Mouse (Mus musculus): ENCODE measurements around the gene Rpl36a. TPM values are rescaled to one million over a fixed set of nuclear protein-coding genes. Genes with fewer than 3 reads are reported as not detected.
"Not testable (repeated sequence)": the region's sequence is repeated elsewhere in the genome, so short reads cannot be mapped to it uniquely, and the experiment has no call there.

Gene Rpl36a
- 187 and 221 TPM in 2 replicates for polyA plus RNA-seq (2014; fragmentation: Nextera tagmentation; extraction: Ambion mirVana)

- 22% methylated on average over 45 of the region's 45 CpGs for WGBS
- Histone ChIP-seq H3K9ac (peak within 1 kb of the TSS; percentile 67), H3K27ac (peak within 1 kb of the TSS; percentile 84), H3K4me2 (replicated peaks) (peak within 1 kb of the TSS; percentile 65), H3K4me1 (replicated peaks; ENCODE audit: control insufficient read depth, insufficient read depth, low read length) (peaks cover 11% of the 10 kb centered on the region; the same call in 1 of the 2 replicates), H3K4me3 (replicated peaks; ENCODE audit: low read length) (peak within 1 kb of the TSS; percentile 49), H3K36me3 (replicated peaks; ENCODE audit: control insufficient read depth, insufficient read depth) (peaks cover 16% of the 10 kb centered on the region; the same call in 1 of the 2 replicates), H3K27me3 (ENCODE audit: control insufficient read depth, insufficient read depth, low read length) (0 out of 2 replicates have a peak, but pooled peaks cover 2% of the 10 kb centered on the region), H3K9me3 (ENCODE audit: control insufficient read depth, low read length) (no peaks in the 10 kb centered on the region)
- ATAC-seq (ENCODE audit: low FRiP score) (peak; percentile 98), DNase-seq (ENCODE audit: low spot score) (peak; percentile 87)
Observed at GRCm38 (mm10) chrX:134585103-134586002, at the start of gene Rpl36a. Rpl36a (plus strand) TSS chrX:134585654.

- H3K4me2 ChIP-seq (replicated peaks), result not testable (repeated sequence)
Observed at GRCm38 (mm10) chrX:134539795-134540194, 45.7 kb upstream of the Rpl36a start.

GRCm38 (mm10) chrX:134540414-134541135 is 44.9 kb upstream of the Rpl36a start:
- H3K4me1 ChIP-seq (replicated peaks; ENCODE audit: control insufficient read depth, insufficient read depth, low read length), result no peaks in the 10 kb centered on the region
- H3K9me3 ChIP-seq (ENCODE audit: control insufficient read depth, low read length), result no peaks in the 10 kb centered on the region
- H3K27ac ChIP-seq, result no peak overlapping the region
- no peaks in the 10 kb centered on the region for H3K27me3 ChIP-seq (ENCODE audit: control insufficient read depth, insufficient read depth, low read length)
- H3K36me3 ChIP-seq (replicated peaks; ENCODE audit: control insufficient read depth, insufficient read depth), result no peaks in the 10 kb centered on the region
- H3K9ac ChIP-seq, result peak overlapping the region; percentile 61
- peak overlapping the region; percentile 45 for H3K4me3 ChIP-seq (replicated peaks; ENCODE audit: low read length)
- peak overlapping the region; percentile 61 for H3K4me2 ChIP-seq (replicated peaks)
- 30% methylated on average over 12 of the region's 12 CpGs for WGBS
- ATAC-seq (ENCODE audit: low FRiP score), result no peak
- no peak for DNase-seq (ENCODE audit: low spot score)

More at GRCm38 (mm10) chrX:134539795-134540194, 45.7 kb upstream of the Rpl36a start:
- 92% methylated on average over 10 of the region's 10 CpGs for WGBS
- H3K36me3 ChIP-seq (replicated peaks; ENCODE audit: control insufficient read depth, insufficient read depth); H3K9me3 ChIP-seq (ENCODE audit: control insufficient read depth, low read length); DNase-seq (ENCODE audit: low spot score); H3K27me3 ChIP-seq (ENCODE audit: control insufficient read depth, insufficient read depth, low read length); H3K4me1 ChIP-seq (replicated peaks; ENCODE audit: control insufficient read depth, insufficient read depth, low read length); H3K27ac ChIP-seq; ATAC-seq (ENCODE audit: low FRiP score); H3K9ac ChIP-seq; H3K4me3 ChIP-seq (replicated peaks; ENCODE audit: low read length): not testable (repeated sequence)

- peak within 1 kb of the TSS; percentile 54; the same call in 1 of the 2 replicates for H3K27ac ChIP-seq
- no peaks in the 10 kb centered on the region for H3K27me3 ChIP-seq (ENCODE audit: control insufficient read depth, insufficient read depth, low read length)
- no peaks in the 10 kb centered on the region for H3K36me3 ChIP-seq (replicated peaks; ENCODE audit: control insufficient read depth, insufficient read depth)
- peak within 1 kb of the TSS; percentile 45 for H3K4me3 ChIP-seq (replicated peaks; ENCODE audit: low read length)
- ATAC-seq (ENCODE audit: low FRiP score) (peak; percentile 90), DNase-seq (ENCODE audit: low spot score) (peak; percentile 35)
- H3K9me3 ChIP-seq (ENCODE audit: control insufficient read depth, low read length), result no peaks in the 10 kb centered on the region
- peak within 1 kb of the TSS; percentile 61 for H3K9ac ChIP-seq
- H3K4me1 ChIP-seq (replicated peaks; ENCODE audit: control insufficient read depth, insufficient read depth, low read length), result no peaks in the 10 kb centered on the region
- peak within 1 kb of the TSS; percentile 61 for H3K4me2 ChIP-seq (replicated peaks)
- WGBS, result 23% methylated on average over 38 of the region's 61 CpGs
Observed at GRCm38 (mm10) chrX:134541145-134541954, 44.1 kb upstream of the Rpl36a start, which contains the start of gene Timm8a1. Timm8a1 (minus strand) TSS chrX:134541865.

GRCm38 (mm10) chrX:134541955-134542308 is 43.5 kb upstream of the Rpl36a start:
- Histone ChIP-seq H3K9ac (peak overlapping the region; percentile 61; the same call in 1 of the 2 replicates), H3K4me1 (replicated peaks; ENCODE audit: control insufficient read depth, insufficient read depth, low read length) (no peaks in the 10 kb centered on the region), H3K27ac (no peak overlapping the region), H3K36me3 (replicated peaks; ENCODE audit: control insufficient read depth, insufficient read depth) (no peaks in the 10 kb centered on the region), H3K27me3 (ENCODE audit: control insufficient read depth, insufficient read depth, low read length) (no peaks in the 10 kb centered on the region), H3K4me3 (replicated peaks; ENCODE audit: low read length) (peak overlapping the region; percentile 45), H3K9me3 (ENCODE audit: control insufficient read depth, low read length) (no peaks in the 10 kb centered on the region), H3K4me2 (replicated peaks) (peak overlapping the region; percentile 61)
- 30% methylated on average over 6 of the region's 6 CpGs for WGBS
- no peak for DNase-seq (ENCODE audit: low spot score)
- no peak; the same call in 1 of the 2 replicates for ATAC-seq (ENCODE audit: low FRiP score)

DNA sequence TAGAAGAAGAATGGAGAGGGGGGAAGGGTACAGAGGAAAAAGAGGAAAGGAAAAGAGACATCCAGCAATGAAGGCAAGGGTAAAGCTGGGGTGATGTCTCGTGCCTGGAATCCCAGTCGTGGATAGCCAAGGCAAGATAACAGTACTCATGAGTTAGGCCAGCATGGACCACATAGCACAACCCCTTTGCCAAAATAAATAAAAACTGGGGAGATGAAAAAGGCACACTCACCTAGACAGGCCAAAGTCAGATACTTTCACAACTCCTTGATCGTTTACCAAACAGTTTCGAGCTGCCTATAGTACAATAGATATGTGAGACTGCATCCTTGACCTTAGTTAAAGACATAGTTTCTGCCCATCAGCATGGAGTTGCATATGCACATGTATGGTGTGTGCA is 38.1 kb upstream of the Rpl36a start:
- Histone ChIP-seq H3K27ac (no peak overlapping the region), H3K36me3 (replicated peaks; ENCODE audit: control insufficient read depth, insufficient read depth) (no peaks in the 10 kb centered on the region), H3K9ac (no peak overlapping the region), H3K4me3 (replicated peaks; ENCODE audit: low read length) (no peak overlapping the region), H3K27me3 (ENCODE audit: control insufficient read depth, insufficient read depth, low read length) (no peaks in the 10 kb centered on the region), H3K9me3 (ENCODE audit: control insufficient read depth, low read length) (no peaks in the 10 kb centered on the region), H3K4me1 (replicated peaks; ENCODE audit: control insufficient read depth, insufficient read depth, low read length) (no peaks in the 10 kb centered on the region), H3K4me2 (replicated peaks) (no peak overlapping the region)
- WGBS, result 91% methylated on average over 4 of the region's 4 CpGs
- no peak for DNase-seq (ENCODE audit: low spot score)
- no peak for ATAC-seq (ENCODE audit: low FRiP score)

GRCm38 (mm10) chrX:134550903-134551302 is 34.6 kb upstream of the Rpl36a start:
- Histone ChIP-seq H3K36me3 (replicated peaks; ENCODE audit: control insufficient read depth, insufficient read depth) (no peaks in the 10 kb centered on the region), H3K4me2 (replicated peaks) (no peak overlapping the region), H3K27me3 (ENCODE audit: control insufficient read depth, insufficient read depth, low read length) (no peaks in the 10 kb centered on the region), H3K4me3 (replicated peaks; ENCODE audit: low read length) (no peak overlapping the region), H3K9ac (no peak overlapping the region), H3K27ac (no peak overlapping the region), H3K9me3 (ENCODE audit: control insufficient read depth, low read length) (no peaks in the 10 kb centered on the region), H3K4me1 (replicated peaks; ENCODE audit: control insufficient read depth, insufficient read depth, low read length) (no peaks in the 10 kb centered on the region)
- ATAC-seq (ENCODE audit: low FRiP score), result no peak
- peak; percentile 87 for DNase-seq (ENCODE audit: low spot score)
- WGBS, result 20% methylated on average over 5 of the region's 5 CpGs

GRCm38 (mm10) chrX:134553326-134553725 is 32.1 kb upstream of the Rpl36a start:
- Histone ChIP-seq H3K4me3 (replicated peaks; ENCODE audit: low read length) (no peak overlapping the region), H3K4me2 (replicated peaks) (no peak overlapping the region), H3K9me3 (ENCODE audit: control insufficient read depth, low read length) (no peaks in the 10 kb centered on the region), H3K27ac (no peak overlapping the region), H3K36me3 (replicated peaks; ENCODE audit: control insufficient read depth, insufficient read depth) (no peaks in the 10 kb centered on the region), H3K9ac (no peak overlapping the region), H3K27me3 (ENCODE audit: control insufficient read depth, insufficient read depth, low read length) (no peaks in the 10 kb centered on the region), H3K4me1 (replicated peaks; ENCODE audit: control insufficient read depth, insufficient read depth, low read length) (no peaks in the 10 kb centered on the region)
- no peak for DNase-seq (ENCODE audit: low spot score)
- WGBS, result 83% methylated on average over 4 of the region's 4 CpGs
- no peak for ATAC-seq (ENCODE audit: low FRiP score)

All from hindbrain, embryonic 14.5 days (tissue).